Mouse (Mus musculus): ENCODE measurements around the gene Tas2r135.

DNA sequence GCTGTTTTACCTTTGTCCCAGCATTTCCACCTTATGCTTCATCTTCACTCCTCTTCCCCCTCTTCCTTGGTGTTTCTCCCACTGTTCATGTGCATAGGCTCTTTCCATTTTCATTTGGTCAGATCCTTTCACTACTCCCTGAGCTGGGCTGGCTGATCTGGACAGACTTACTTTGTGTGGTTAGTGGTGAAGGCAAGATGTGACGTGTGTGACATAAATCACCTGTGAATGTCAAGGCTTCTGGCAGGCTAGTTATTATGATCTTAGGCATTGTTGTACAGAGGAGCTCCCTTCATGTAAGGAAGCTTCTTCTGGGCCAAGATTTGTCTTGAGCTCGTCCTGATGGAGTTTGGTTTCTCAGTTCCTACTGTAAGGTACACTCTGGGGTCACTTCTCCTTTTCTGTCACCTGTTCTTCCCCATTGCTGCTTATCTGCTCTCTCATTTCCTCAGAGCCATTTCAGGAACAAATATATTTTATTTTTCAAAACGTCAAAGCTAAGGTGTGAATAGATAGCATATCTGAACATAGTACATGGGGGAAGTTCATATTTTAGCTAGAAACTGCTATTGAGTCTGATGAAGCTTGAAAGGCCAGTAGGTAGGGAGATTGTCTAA, 8.1 kb upstream of the Tas2r135 start:
- TF ChIP-seq POLR2A (IDR thresholded peaks at IDR 0.05; ENCODE audit: control insufficient read depth in 1 of 2, insufficient read depth in 1 of 2, low read depth in 1 of 2, low read length in 2 of 2, poor library complexity in 1 of 2) = no peak
- TF ChIP-seq CTCF (IDR thresholded peaks at IDR 0.05 in 2 of 3, conservative IDR thresholded peaks at IDR 0.05 in 1 of 3; ENCODE audit: control insufficient read depth in 1 of 3, insufficient read depth in 1 of 3, low read depth in 2 of 3, low read length in 3 of 3, poor library complexity in 1 of 3, severe bottlenecking in 1 of 3) = no peak
- TF ChIP-seq CHD2 (IDR thresholded peaks at IDR 0.05; ENCODE audit: low read length) = no peak
- peak; percentile 72 for TF ChIP-seq ETS1 (IDR thresholded peaks at IDR 0.05; ENCODE audit: low read depth, low read length)
- no peak for TF ChIP-seq POLR2AphosphoS2 (IDR thresholded peaks at IDR 0.05; ENCODE audit: low read length)
- peak; percentile 63; the same call in 1 of the 2 replicates for TF ChIP-seq TCF12 (IDR thresholded peaks at IDR 0.05; ENCODE audit: low read depth, low read length)
- TF ChIP-seq GATA1 (IDR thresholded peaks at IDR 0.05; ENCODE audit: low read depth, low read length) = peak; percentile 74
